Mouse (Mus musculus) urinary bladder, postnatal 4 days (tissue): Measurements from ENCODE around the gene Ppfia3.

Experiments
- DNase-seq, 2 experiments: peaks; one replicate each; pipeline ENCODE4 v3.0.0; 2021 to 2022; ENCODE audit warnings: low spot score in 2 of 2

Gene Ppfia3

GRCm38 (mm10) chr7:45346905-45347304, 19.9 kb downstream of the Ppfia3 start:
- DNase-seq: no peak

GRCm38 (mm10) chr7:45343543-45343942, 23.3 kb downstream of the Ppfia3 start:
- no peak for DNase-seq

- no peak for DNase-seq
Observed at GRCm38 (mm10) chr7:45342081-45342480, 24.7 kb downstream of the Ppfia3 start.

- peak; percentile 73 to 84 for DNase-seq
Observed at GRCm38 (mm10) chr7:45341303-45341702, 25.5 kb downstream of the Ppfia3 start.

- DNase-seq: peak; percentile 39 to 67
Observed at GRCm38 (mm10) chr7:45340669-45341068, 26.1 kb downstream of the Ppfia3 start.

GRCm38 (mm10) chr7:45340066-45340442, 26.8 kb downstream of the Ppfia3 start:
- DNase-seq: no peak

- DNase-seq: peak; percentile 74 to 75
Observed at GRCm38 (mm10) chr7:45339410-45340065, 27.3 kb downstream of the Ppfia3 start.

- DNase-seq: peak in 1 of 2 experiments; percentile 48
Observed at GRCm38 (mm10) chr7:45338161-45338911, 28.5 kb downstream of the Ppfia3 start.

- DNase-seq: no peak
Observed at GRCm38 (mm10) chr7:45337469-45337868, 29.4 kb downstream of the Ppfia3 start.

- no peak for DNase-seq
Observed at GRCm38 (mm10) chr7:45336319-45336718, 30.5 kb downstream of the Ppfia3 start.

- no peak for DNase-seq
Observed at GRCm38 (mm10) chr7:45335056-45335455, 31.8 kb downstream of the Ppfia3 start, which contains the start of gene Hrc. Gene Hrc, plus strand, starts transcription at chr7:45335290.

- DNase-seq: no peak
Observed at GRCm38 (mm10) chr7:45334605-45335004, 32.2 kb downstream of the Ppfia3 start.

- DNase-seq: peak; percentile 87 to 92
Observed at GRCm38 (mm10) chr7:45333431-45333982, 33.3 kb downstream of the Ppfia3 start, which contains the start of gene Trpm4. Gene Trpm4, minus strand, starts transcription at chr7:45333780.

GRCm38 (mm10) chr7:45332685-45333425, 34.0 kb downstream of the Ppfia3 start:
- DNase-seq: peak in 1 of 2 experiments; percentile 59

GRCm38 (mm10) chr7:45331502-45331901, 35.3 kb downstream of the Ppfia3 start:
- no peak for DNase-seq

GRCm38 (mm10) chr7:45328841-45329475, 37.9 kb downstream of the Ppfia3 start:
- no peak for DNase-seq

- DNase-seq: no peak
Observed at GRCm38 (mm10) chr7:45325800-45326199, 41.0 kb downstream of the Ppfia3 start.

GRCm38 (mm10) chr7:45323069-45323468, 43.8 kb downstream of the Ppfia3 start:
- DNase-seq: no peak

GRCm38 (mm10) chr7:45322245-45322644, 44.6 kb downstream of the Ppfia3 start:
- DNase-seq: no peak

GRCm38 (mm10) chr7:45316536-45316935, 50.3 kb downstream of the Ppfia3 start:
- no peak for DNase-seq

GRCm38 (mm10) chr7:45315182-45315701, 51.6 kb downstream of the Ppfia3 start:
- no peak for DNase-seq
